Mouse (Mus musculus): ENCODE measurements around the gene Tcf7.
"Not testable (repeated sequence)": the region's sequence is repeated elsewhere in the genome, so short reads cannot be mapped to it uniquely, and the experiment has no call there.

Tcf7 gene

DNA sequence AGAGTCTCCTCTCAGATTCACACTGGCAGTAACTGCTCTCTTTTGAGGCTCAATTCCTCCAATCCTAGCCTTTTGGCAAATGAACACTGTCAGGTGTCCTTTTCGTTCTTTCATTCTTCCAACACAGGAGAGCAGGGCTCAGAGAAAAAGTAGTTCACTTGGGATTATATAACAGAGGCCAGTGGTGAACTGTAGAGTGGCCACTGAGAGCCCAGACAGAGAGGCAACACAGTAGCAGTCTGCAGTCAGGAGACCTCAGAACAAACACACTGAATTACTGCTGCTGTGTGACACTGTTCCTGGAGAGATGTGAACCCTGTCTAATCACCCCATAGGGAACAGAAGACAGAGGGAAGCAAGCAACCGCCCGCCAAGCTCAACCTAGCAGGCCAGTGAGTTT, 55.8 kb downstream of the Tcf7 start:
- DNase-seq: no peak

DNA sequence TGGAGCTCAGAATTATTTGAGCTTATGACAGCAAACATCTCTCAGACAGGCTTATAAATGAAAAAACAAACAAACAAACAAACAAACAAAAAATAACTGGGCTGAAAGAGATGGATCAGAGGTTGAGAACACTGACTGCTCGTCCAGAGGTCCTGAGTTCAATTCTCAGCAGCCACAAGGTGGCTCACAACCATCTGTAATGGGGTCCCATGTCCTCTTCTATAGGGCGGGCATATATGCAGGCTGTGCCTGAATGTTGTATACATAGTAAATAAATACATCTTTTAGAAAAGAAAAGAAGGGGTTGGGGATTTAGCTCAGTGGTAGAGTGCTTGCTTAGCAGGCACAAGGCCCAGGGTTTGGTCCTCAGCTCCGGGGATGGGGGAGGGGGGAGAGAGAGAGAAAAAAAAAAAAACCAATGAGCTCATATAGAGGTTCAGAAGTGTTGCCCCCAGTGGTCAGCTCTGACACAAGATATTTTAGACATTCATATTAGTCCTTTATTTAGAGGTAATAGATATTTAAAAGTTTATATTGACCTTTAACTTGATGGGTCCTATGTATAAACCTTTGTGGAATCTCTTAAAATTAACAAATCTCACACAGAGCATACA, 56.7 kb downstream of the Tcf7 start:
- peak; percentile 35 for DNase-seq

DNA sequence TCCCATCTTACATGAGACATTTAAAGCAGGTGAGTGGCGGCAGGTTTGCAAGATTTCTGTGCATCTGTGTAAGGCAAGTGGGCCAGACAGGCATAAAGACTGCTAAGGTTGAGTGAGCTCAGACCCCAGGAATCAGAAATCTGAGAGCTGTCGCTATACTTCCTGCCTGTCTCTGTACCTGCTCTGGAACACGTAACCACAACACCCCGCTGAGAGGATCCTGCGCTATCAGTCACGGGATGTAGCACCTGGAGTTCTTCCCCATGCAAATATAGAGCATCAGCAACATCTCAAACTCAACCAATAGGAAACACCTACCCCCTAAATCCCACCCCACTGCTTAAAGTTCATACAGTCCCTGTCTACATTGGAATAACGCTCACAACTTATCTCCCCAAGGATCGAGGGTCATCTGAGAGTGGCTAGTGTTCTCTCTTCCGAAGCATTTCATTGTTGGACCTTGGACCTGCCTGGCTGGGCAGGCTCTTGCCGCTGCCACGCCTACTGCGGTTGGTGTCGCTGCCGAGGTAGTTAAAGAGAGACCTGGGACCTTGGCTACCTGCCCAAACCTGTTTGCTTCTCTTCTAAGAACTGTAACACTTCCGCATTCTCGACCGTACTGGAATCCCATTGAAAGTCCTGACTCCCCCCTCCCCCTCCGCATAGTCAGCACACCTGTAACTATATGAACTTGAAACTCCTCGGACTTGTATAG, 58.7 kb downstream of the Tcf7 start:
- peak; percentile 60 for DNase-seq

DNA sequence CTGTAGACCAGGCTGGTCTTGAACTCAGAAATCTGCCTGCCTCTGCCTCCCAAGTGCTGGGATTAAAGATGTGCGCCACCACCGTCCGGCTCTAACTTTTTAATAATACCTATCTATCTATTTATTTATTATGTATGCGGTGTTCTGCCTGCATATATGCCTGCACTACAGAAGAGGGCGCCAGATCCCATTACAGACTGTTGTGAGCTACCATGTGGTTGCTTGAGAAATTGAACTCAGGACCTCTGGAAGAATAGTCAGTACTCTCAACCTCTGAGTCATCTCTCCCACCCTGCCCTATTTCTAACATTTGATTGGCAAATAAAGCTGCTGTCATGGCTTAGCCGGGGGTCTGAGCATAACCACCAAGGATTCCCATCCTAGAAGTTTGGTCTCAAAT, 59.9 kb downstream of the Tcf7 start:
- DNase-seq: peak; percentile 63

DNA sequence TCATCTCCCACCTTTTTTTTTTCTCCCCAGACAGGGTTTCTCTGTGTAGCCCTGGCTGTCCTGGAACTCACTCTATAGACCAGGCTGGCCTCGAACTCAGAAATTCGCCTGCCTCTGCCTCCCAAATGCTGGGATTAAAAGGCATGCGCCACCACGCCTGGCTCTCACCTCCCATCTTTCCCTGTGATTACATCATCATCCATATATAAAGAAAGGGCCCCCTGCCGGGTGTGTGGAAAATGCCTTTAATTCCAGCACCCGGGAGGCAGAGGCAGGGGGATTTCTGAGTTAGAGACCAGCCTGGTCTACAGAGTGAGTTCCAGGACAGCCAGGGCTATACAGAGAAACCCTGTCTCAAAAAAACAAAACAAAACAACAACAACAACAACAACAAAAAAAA, 60.9 kb downstream of the Tcf7 start:
- DNase-seq: not testable (repeated sequence)

DNA sequence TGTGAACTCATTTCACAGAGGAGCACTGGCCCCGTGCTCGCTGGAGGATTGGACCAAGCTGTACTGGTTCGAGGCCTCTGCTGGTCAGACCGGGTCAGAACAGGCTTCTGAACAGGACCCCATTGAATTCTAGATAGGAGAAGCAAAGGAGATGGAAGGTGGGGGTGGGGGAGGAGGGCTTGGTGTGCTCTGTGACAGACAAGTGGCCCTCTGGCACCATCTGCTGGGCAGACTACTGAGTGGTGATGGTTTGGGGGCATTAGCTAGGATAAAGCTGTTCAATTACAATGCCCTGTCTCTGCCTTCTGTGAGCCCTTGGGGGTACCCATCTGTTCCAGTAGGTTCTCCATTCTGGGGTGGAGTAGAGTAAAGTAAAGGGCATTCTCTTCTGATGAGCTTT, 62.5 kb downstream of the Tcf7 start:
- DNase-seq: peak; percentile 94

DNA sequence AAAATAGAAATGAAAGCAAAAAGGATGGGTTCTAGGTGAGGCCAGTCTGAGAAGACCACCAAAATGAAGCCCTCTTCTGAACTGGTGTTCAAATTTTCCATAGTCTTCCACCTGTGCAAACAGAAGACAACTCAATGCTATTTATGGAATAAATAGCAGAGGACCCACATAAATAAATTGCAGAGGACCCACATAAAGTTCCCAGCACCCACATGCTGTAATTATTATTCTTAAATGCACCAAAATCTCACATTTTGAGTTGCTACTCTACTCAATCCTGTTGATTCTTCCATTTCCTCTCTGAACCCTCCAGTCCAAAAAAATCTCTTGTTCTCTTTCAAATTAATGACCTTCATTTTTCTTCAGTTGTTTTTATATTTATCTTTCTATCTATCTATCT, 68.9 kb downstream of the Tcf7 start, which contains the start of gene Olfr1371:
Gene Olfr1371 (minus strand): TSS at position 101 of the 400 bp plus-strand sequence.
- DNase-seq: no peak
